Mouse (Mus musculus): ENCODE measurements around the gene Slc12a1.

Slc12a1 gene

DNA sequence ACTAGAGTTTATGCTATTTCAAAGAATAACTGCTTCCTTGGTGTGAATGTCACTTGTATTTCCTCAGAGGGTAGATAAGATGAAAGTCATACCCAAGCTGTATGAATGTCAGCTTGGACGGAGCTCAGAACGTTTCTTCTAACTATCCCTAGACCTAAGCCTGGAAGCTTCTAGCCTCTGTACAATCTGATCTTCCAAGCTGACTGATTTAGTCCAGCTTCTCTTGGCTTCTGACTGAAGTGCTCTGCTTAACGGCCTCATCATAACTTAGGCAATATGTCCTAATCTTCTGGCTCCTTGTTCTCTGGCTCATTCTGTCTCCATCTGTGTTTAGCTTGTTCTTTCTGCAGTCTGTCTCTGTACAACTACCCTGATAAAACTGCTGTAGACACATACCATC is 102.3 kb downstream of the Slc12a1 start:
- no peak for DNase-seq (ENCODE audit: low spot score in 2 of 2)

GRCm38 (mm10) chr2:125255886-125256285 is 103.6 kb downstream of the Slc12a1 start:
- no peak for DNase-seq (ENCODE audit: low spot score in 2 of 2)

DNA sequence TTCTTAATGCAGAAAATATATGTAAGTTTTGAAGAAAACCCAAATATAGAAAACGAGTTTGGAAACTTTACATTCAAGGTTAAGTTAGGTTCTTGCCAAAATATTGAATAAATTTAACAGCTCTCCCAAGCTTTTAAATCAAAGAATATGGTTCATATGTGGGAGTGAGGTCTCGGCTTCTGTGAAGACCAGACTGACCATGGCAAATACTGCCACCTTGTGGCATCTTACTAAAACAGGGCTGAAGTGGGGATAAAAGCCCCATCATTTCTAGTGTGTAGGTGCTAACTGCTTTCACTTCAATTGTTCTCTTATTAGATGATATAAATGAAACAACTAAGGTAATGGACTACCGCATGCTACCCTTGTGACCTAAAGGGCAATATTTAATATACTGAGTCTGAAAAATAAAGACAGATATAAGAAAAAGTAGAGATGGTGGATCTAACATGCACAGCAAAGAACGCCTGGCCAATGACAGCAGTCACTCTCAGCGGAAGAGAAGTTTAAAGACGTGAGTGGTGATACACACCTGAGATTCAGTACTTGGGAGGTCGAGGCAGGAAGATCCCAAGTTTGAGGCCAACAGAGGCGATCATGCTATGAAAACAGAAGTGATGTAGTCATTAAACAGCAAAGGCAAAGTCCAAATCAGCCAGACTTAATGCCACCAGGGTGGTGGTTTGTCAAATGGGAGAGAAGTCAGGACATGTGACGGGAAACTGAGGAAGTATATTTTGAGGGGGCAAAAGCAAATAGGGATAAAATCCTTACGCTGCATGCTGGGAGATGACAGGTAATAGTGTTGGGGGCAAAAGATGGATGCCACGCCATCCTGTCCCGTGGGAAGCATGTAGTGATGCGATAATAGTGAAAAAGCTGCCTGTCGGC is 107.2 kb downstream of the Slc12a1 start:
- no peak for DNase-seq (ENCODE audit: low spot score in 2 of 2)

GRCm38 (mm10) chr2:125260326-125260725 is 108.0 kb downstream of the Slc12a1 start:
- DNase-seq (ENCODE audit: low spot score in 2 of 2) = no peak

- DNase-seq (ENCODE audit: low spot score in 2 of 2) = peak in 1 of 2 experiments; percentile 26
Measured at GRCm38 (mm10) chr2:125263056-125263455, 110.8 kb downstream of the Slc12a1 start.

GRCm38 (mm10) chr2:125263753-125264152 is 111.4 kb downstream of the Slc12a1 start:
- DNase-seq (ENCODE audit: low spot score in 2 of 2) = no peak

GRCm38 (mm10) chr2:125268876-125269275 is 116.6 kb downstream of the Slc12a1 start:
- DNase-seq (ENCODE audit: low spot score in 2 of 2) = no peak

DNA sequence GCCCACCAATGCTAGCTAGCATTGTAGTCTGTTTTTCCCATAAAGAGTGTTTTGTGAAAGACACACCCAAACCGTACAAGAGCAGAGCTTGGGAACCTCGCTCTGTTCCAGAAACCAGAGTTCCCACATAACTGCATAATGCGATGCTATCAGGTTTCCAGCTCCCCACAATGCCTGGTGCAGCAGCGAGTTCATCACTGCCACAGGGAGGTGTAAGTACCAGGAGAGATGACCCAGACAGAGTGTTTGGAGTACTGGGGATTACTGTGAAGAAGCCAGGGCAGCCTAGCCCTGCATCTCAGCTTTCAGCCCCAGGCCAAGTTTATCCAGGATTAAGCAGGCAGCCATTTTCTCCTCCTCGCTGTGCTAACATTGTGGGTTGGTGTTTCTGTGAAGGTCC is 123.3 kb downstream of the Slc12a1 start:
- DNase-seq (ENCODE audit: low spot score in 2 of 2) = no peak

- no peak for DNase-seq (ENCODE audit: low spot score in 2 of 2)
Measured at GRCm38 (mm10) chr2:125276692-125277091, 124.4 kb downstream of the Slc12a1 start.

DNA sequence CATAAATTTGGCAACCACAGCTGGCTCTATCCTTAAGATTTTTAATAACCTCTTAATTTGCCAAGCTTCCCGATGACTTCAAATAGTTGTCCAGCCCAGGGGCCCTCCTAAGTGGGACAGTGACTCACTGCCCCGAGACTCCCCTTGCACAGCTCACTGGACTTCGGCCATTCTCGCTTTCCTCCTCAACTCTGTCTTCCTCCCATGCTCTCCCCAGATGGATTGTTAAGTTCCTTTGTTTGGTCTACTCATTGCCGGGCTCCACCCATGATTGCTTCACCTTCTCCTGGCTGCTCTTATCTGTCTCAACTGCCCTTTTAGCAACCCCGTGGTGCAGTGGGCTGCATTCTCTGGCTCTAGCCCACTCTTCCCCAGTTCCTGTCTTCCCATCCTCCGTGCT is 126.2 kb downstream of the Slc12a1 start:
- no peak for DNase-seq (ENCODE audit: low spot score in 2 of 2)

Measured in frontal cortex, postnatal 36 days (tissue).